Mouse (Mus musculus) NIH3T3 (cell line): ENCODE results near the gene Gm20671.
A peak's percentile ranks its signal among the peaks of the same experiment; 100 is the strongest.
"Not testable (repeated sequence)": the region's sequence is repeated elsewhere in the genome, so short reads cannot be mapped to it uniquely, and the experiment has no call there.

Experiments used
- DNase-seq: peaks from one replicate; pipeline ENCODE4 v3.0.0-alpha.2; 2012; ENCODE audit warnings: low read depth

Gene Gm20671

GRCm38 (mm10) chr5:32827009-32827408 lies at the start of gene Gm20671:
Gene Gm20671 (minus strand): TSS chr5:32827109.
- DNase-seq: no peak

- no peak for DNase-seq
These were observed 45.4 kb upstream of the Gm20671 start for GRCm38 (mm10) chr5:32872346-32872745.

- no peak for DNase-seq
These were observed 42.6 kb upstream of the Gm20671 start for GRCm38 (mm10) chr5:32869389-32870024.

DNA sequence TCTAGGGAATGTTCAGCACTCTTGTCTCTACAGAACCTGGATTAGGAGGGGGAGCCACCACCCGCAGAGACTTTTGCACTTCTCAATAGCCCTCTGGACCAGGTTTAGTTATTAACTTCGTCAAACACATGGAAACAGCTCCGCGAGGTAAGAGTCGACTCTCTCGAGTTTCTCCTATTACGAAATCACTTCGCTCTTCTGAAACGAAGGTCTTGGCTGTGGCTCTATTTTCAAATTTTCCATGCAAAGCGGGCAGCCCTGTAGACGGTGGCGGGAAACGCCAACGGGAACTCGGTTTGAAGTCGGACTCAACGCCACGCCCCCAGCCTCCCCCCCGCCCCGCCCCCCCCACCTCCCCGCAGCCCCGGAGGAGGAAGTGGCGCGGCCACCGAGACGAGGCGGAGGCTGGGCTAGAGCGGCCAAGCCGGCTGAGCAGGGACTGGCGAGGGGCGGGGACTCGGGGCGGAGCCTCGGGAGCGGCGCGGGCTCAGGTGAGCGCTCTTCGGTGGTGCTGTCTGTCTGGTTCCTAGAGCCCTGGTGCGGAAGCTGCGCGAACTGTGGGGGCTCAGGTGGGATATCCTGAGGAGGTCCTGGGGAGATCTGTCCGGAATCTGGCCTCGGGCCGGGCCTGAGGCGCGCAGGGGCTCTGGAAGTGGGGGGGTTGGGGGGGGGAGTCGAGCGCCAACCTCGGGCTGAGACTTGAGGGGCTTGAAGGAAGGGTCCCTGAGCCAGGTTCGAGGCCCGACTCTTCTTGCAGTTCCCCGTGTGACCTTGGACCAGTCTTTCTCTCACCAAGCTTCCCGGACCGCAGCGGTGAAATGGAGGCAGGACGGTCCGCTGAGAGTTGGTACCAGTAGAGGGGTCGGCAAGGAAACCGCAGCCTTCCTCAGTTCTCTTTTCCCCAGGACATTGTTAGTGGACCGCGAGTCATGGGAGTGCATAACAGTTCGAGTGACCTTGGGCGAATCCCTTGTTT lies 36.6 kb upstream of the Gm20671 start, which contains the start of gene Depdc5:
TSS of gene Depdc5 (plus strand) at position 449 of the 976 bp plus-strand sequence.
- peak; percentile 97 for DNase-seq

GRCm38 (mm10) chr5:32862469-32863132 lies 35.7 kb upstream of the Gm20671 start:
- DNase-seq: peak; percentile 61

- DNase-seq: no peak
These were observed 34.2 kb upstream of the Gm20671 start for GRCm38 (mm10) chr5:32861082-32861481.

- DNase-seq: peak; percentile 69
These were observed 30.9 kb upstream of the Gm20671 start for GRCm38 (mm10) chr5:32857781-32858220.

DNA sequence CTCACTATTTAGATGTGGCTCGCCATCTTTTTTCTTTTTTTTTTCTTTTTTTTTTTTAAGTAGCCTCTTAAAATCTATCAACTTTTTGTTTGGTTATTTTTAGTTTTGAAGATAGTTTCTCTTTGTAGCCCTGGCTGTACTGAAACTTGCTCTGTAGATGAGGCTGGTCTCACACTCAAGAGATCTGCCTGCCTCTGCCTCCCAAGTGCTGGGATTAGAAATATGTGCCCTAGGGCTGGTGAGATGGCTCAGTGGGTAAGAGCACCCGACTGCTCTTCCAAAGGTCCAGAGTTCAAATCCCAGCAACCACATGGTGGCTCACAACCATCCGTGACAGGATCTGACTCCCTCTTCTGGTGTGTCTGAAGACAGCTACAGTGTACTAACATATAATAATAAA lies 28.4 kb upstream of the Gm20671 start:
- DNase-seq: not testable (repeated sequence)

DNA sequence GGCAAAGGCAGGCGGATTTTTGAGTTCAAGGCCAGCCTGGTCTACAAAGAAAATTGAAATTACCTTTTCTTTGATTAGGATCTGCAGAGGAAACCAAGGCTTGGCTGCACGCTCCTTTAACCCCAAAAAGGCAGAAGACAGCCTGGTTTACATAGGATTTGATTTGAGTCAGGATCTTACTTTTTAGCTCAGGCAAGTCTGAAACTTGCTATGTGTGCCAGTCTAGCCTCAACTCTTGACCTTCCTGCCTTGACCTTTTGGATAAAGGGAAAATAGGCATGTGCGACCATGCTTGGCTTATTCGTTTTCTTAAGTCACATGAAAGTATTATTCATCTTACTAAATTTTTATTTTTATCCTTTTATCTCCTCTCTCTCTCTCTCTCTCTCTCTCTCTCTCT lies 27.9 kb upstream of the Gm20671 start:
- no peak for DNase-seq

- peak; percentile 99 for DNase-seq
These were observed 27.0 kb upstream of the Gm20671 start, which contains the start of gene Prr14l for GRCm38 (mm10) chr5:32853731-32854507. Gene Prr14l (minus strand): TSS chr5:32854256.

- no peak for DNase-seq
These were observed 25.1 kb upstream of the Gm20671 start for GRCm38 (mm10) chr5:32852026-32852425.

- DNase-seq: not testable (repeated sequence)
These were observed 22.7 kb upstream of the Gm20671 start for GRCm38 (mm10) chr5:32849580-32849979.

- DNase-seq: no peak
These were observed 22.3 kb upstream of the Gm20671 start for GRCm38 (mm10) chr5:32849178-32849577.

GRCm38 (mm10) chr5:32840029-32840428 lies 13.1 kb upstream of the Gm20671 start:
- DNase-seq: no peak

- no peak for DNase-seq
These were observed 10.1 kb upstream of the Gm20671 start for GRCm38 (mm10) chr5:32836976-32837375.

DNA sequence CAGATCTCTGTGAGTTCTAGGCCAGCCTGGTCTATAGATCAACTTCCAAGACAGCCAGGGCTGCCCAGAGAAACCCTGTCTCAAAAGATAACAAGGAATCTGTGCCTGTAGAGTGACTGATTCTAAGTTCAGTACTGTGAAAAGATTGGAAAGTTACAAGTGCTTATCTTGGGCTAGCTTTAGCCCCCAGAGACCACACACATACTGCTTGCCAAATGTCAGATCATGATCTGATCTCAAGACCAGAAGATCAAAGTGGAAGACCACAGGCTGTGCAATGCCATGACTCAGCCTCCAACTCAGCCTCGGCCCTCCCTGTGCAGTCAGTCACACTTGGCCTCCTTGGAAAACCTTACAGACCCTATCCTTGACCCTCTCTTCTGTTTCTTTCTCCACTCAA lies 7.6 kb upstream of the Gm20671 start:
- no peak for DNase-seq

GRCm38 (mm10) chr5:32830054-32830453 lies 3.1 kb upstream of the Gm20671 start:
- DNase-seq: no peak

DNA sequence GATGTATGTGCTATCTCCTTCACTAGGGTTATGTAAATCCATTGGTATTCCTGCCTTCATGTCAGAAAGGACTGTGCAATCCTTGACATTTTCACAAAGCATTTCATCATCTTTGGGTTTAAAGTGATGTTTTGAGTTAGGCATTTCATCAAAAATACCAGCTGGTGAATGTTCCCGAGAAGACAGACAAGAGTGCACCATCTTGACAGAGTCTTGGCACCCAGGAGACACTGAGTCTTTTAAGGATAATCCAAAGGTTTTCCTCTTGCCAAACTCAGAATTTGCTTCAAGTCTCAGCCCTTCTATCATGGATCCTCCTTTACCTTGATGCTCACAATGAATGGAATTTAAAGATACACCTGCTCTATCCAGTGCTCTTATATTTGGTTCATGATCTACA lies 1.9 kb upstream of the Gm20671 start:
- not testable (repeated sequence) for DNase-seq

- no peak for DNase-seq
These were observed 6.4 kb downstream of the Gm20671 start for GRCm38 (mm10) chr5:32820471-32820870.

DNA sequence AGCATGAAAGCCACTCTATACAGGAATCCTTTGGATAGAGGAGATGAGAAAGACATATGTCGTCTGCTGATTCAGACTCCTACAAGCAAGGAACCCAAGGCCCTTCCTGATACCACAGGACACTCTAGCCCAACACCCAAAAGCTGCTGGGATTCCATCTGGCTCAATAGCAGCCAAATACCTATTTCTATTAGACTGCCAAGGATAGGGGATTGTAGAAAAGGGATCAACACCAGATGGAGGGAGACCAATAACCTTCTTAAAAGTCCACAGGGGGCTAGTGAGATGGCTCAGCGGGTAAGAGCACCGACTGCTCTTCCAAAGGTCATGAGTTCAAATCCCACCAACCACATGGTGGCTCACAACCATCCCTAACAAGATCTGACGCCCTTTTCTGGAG lies 11.5 kb downstream of the Gm20671 start:
- DNase-seq: no peak

DNA sequence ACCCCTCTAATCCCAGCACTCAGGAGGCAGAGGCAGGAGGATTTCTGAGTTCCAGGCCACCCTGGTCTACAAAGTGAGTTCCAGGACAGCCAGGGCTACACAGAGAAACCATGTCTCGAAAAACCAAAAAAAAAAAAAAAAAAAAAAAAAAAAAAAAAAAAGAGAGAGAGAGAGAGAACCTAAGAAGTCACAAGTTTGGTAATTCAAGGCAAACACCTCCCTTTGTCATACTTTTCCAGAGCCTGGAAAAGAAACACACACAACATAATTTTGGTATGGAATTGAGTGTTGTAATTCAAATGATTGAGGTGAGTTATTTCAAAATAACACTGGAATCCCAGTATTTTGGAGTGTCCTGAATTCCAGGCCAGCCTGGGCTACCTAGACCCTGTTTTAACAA lies 40.5 kb downstream of the Gm20671 start:
- not testable (repeated sequence) for DNase-seq
